Mouse (Mus musculus) embryo, embryonic 10 days (tissue): Measurements from ENCODE around the gene Mogs.

ENCODE experiments used
- DNase-seq: peaks from one replicate; pipeline ENCODE4 v3.0.0-alpha.2; 2015; ENCODE audit warnings: low spot score

The Mogs gene

GRCm38 (mm10) chr6:83121863-83122710 is 6.8 kb downstream of the Mogs start:
- peak; percentile 51 for DNase-seq

GRCm38 (mm10) chr6:83122961-83123360 is 7.7 kb downstream of the Mogs start:
- no peak for DNase-seq

GRCm38 (mm10) chr6:83124851-83125312 is 9.6 kb downstream of the Mogs start:
- DNase-seq = peak; percentile 92

- no peak for DNase-seq
Observed at GRCm38 (mm10) chr6:83125331-83125730, 10.0 kb downstream of the Mogs start, which contains the start of gene Ino80b. Ino80b (minus strand) TSS chr6:83125431.

GRCm38 (mm10) chr6:83127419-83127818 is 12.1 kb downstream of the Mogs start:
- DNase-seq = no peak

GRCm38 (mm10) chr6:83131469-83132034 is 16.3 kb downstream of the Mogs start:
- DNase-seq = no peak

GRCm38 (mm10) chr6:83132176-83132919 is 17.1 kb downstream of the Mogs start:
- DNase-seq = no peak

GRCm38 (mm10) chr6:83134226-83134625 is 18.9 kb downstream of the Mogs start:
- DNase-seq = no peak

GRCm38 (mm10) chr6:83134951-83135513 is 19.7 kb downstream of the Mogs start, which contains the start of gene Rtkn:
Rtkn (plus strand) TSS chr6:83135463.
- DNase-seq = no peak

- peak; percentile 42 for DNase-seq
Observed at GRCm38 (mm10) chr6:83135571-83136161, 20.4 kb downstream of the Mogs start.

- no peak for DNase-seq
Observed at GRCm38 (mm10) chr6:83136291-83136880, 21.1 kb downstream of the Mogs start.

- peak; percentile 91 for DNase-seq
Observed at GRCm38 (mm10) chr6:83136881-83137575, 21.7 kb downstream of the Mogs start.

- DNase-seq = peak; percentile 93
Observed at GRCm38 (mm10) chr6:83137576-83137950, 22.3 kb downstream of the Mogs start.

GRCm38 (mm10) chr6:83138056-83138455 is 22.8 kb downstream of the Mogs start:
- DNase-seq = peak; percentile 84

GRCm38 (mm10) chr6:83140044-83140443 is 24.7 kb downstream of the Mogs start:
- DNase-seq = no peak

- DNase-seq = no peak
Observed at GRCm38 (mm10) chr6:83141636-83142035, 26.3 kb downstream of the Mogs start.

- peak; percentile 64 for DNase-seq
Observed at GRCm38 (mm10) chr6:83142211-83142731, 27.0 kb downstream of the Mogs start.

GRCm38 (mm10) chr6:83142886-83143285 is 27.6 kb downstream of the Mogs start:
- no peak for DNase-seq

GRCm38 (mm10) chr6:83145209-83145608 is 29.9 kb downstream of the Mogs start:
- no peak for DNase-seq

- DNase-seq = no peak
Observed at GRCm38 (mm10) chr6:83145805-83146204, 30.5 kb downstream of the Mogs start.

- DNase-seq = no peak
Observed at GRCm38 (mm10) chr6:83147280-83147679, 32.0 kb downstream of the Mogs start.
